Mouse (Mus musculus): ENCODE results near the gene Kcnb1.

Gene Kcnb1

DNA sequence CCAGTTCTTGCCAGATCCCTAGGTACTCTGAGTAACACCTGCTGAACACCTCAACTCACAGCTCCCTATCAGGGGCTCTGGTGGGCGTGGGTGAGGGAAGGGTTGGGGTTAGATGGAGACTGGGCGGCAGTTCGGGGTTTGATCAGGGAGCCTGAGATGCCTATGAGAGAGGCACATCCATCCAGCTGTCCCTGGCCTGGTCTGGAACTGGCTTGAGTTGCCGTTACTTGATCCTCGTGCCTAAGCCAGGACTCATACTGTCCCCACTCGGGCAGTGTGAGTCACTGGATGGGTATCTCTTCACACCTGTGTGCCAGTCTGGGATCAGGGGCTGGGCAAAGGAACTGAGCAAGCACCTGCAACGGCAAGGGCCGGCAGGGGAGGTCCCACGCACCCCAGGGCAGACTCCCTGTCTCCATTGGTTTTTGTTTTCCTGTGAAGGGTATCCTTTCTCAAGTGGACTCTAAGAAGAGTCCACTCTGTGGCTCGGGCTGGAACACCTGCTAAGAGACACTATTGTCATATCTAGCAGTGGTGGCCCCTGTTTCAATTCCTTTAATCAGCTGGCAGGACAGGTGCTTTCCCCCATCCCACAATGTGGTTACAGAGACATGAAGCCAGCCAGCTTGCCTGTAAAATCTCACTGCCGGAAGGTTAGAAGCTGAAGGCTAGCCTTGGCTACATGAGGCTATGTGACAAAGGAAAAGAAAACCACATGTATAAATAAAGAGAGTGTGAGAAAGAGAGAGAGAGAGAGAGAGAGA, 112.6 kb downstream of the Kcnb1 start:
- DNase-seq: no peak

DNA sequence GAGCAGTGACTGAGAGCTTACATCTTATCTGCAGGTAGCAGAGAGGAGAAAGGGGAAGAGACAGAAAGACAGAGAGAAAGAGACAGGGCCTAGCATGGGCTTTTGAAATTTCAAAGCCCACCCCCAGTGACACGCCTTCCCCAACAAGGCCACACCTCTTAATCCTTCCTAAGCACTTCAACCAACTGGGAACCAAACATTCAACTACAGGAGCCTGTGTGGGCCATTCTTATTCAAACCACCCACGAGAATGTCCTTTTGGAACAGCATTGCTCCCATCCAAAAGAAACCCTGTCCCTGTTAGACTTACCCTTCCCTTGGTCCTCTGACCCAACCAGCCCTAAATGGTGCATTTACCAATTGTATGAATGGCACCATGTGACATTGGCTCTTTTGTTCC, 113.2 kb downstream of the Kcnb1 start:
- no peak for DNase-seq

GRCm38 (mm10) chr2:167076352-167076751, 113.6 kb downstream of the Kcnb1 start:
- DNase-seq: no peak

GRCm38 (mm10) chr2:167074587-167074986, 115.4 kb downstream of the Kcnb1 start:
- no peak for DNase-seq

GRCm38 (mm10) chr2:167071641-167072601, 118.0 kb downstream of the Kcnb1 start:
- DNase-seq: peak; percentile 94

- no peak for DNase-seq
Measured at GRCm38 (mm10) chr2:167071266-167071640, 118.7 kb downstream of the Kcnb1 start.

- DNase-seq: no peak
Measured at GRCm38 (mm10) chr2:167070341-167070740, 119.6 kb downstream of the Kcnb1 start.

DNA sequence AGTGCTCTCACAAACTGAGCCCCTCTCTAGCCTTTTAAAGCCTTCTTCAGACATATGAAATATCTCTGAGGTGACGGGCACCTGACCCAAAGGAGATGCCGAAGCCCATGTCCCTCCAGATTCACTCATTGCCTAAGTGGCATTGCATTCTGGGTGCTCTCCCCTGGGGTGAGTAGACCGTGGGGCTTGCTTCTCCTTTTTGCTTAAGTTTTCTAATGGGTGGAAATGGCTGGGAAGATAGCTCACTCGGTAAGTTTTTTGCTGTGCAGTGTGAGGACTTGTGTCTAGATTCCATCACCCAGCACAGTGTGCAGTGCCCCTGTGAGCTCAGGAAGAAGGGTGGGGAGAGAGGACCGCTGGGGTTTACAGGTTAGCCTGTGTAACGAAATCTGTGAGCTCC, 122.4 kb downstream of the Kcnb1 start:
- no peak for DNase-seq

DNA sequence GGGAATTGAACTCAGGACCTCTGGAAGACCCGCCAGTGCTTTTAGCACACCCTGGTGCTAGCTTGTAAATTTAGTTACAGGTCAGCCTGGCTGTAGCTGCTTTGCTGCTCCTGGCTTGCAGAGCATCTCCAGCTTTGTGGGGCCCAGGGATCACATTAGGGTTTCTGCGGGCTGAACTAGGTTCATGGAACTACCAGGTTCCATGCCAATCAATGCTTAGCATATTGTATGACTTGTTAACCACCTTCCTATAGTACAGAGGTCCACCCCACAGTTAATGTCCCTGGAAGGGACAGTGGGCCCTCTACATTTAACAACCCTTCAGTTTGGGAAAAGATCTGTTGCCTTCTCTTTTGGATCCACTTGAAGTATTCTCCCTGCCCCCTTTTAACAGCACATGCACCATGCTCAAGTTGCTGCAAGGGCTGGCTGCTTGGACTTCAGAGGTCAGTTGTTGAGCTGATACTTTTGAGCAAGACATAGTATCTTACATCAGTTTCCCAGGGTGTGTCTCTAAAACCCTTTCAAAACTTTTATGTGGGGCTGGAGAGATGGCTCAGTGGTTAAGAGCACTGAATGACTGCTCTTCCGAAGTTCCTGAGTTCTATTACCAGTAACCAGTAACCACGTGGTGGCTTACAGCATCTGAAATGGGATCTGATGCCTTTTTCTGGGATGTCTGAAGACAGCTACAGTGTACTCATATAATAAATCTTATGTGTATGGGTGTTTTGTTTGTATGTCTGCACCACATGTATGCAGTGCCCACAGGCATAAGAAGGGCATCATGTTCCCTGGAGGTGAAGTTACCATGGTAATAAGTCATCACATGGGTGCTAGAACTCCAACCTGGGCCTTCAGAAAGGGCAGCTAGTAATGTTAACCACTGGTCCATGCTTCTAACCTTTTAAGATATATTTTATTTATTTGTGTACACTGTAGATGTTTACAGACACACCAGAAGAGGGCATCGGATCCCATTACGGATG, 123.1 kb downstream of the Kcnb1 start:
- no peak for DNase-seq

GRCm38 (mm10) chr2:167066031-167066430, 123.9 kb downstream of the Kcnb1 start:
- no peak for DNase-seq

- DNase-seq: no peak
Measured at GRCm38 (mm10) chr2:167064601-167065295, 125.2 kb downstream of the Kcnb1 start.

- no peak for DNase-seq
Measured at GRCm38 (mm10) chr2:167063906-167064496, 126.0 kb downstream of the Kcnb1 start.

DNA sequence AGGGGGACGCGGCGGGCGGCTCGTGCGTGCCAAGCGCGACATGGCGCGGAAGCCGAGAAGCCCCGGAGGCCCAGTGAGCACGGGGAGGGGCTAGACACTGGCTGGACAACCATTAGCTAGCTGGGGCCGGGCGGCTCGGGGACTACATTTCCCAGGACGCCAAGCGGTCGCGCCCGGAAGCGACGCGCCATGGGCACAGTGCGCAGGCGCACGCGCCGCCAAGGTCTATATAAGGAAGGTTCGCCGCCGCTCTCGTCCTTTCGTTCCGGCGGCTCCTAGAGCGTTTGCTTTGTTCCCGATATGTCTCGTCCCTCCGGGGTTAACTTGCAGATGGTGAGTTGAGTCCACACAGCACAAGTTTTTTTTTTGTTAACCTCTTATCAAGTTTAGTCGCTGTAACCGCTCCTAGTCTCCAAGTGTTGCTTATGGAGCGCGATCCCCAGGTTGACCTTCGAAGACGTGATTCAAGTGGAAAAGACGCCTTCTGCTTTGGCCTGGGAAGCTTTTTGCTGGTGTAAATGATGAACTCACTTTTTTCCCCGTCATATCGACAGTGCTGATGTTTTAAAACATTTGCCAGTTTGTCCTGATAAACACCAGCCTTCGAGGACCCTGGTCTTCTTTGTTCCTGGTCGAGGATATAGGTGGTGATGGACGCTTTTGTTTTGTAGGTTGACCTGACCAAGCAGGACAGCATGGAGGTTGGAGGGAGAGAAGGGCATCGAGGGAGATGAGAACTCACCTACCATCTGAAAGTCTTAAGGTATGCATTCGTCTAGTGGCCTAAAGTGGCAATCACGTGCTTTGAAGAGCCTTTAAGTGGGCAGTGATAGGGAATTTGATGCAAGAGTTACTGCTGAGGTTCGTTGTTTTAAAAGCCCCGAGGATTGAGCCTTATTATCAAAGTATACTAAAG, 126.7 kb downstream of the Kcnb1 start, which contains the start of gene Znfx1:
Znfx1 (minus strand) TSS at position 51 of the 916 bp plus-strand sequence.
- peak; percentile 95 for DNase-seq

DNA sequence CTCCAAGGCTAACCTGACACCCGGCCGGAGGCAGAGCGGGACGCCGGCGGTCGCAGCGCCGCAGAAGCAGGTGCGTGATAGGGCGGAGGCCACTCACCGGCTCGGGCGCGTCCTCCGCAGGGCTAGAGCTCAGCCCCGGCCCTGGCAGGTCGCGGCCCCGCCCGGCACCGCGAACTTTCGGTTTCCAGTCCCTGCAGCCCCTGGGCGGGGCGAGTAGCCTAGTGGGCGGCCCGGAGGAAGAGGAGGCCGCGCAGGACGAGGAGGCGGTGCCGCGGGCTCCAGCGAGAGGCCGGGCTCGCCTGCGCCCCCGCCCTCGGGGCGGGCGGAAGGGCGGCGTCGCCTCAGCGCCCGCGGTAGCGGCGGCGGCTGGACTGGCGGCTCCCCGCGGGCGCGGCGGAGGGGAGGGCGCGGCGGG, 127.5 kb downstream of the Kcnb1 start:
- DNase-seq: peak; percentile 92

GRCm38 (mm10) chr2:167061381-167062034, 128.4 kb downstream of the Kcnb1 start:
- DNase-seq: no peak

DNA sequence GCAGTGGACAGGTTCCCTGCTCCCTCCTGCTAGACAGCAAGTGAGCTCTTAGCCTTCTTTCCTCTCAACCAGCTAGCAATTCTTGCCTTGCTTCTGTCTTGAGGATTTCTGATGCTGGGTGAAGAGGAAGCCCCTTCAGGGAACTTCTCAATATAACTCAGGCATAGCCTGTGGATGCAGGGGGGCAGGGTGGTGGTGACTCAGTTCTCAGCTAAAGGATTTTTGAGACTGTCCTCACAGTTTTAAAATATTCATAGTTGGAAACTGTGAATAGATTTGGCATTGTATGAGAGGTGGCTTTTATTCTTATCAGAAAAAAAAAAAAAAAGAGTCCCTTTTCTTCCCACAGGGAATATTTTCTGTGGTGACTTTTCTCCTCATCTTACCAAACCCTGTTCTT, 129.2 kb downstream of the Kcnb1 start:
- DNase-seq: no peak

DNA sequence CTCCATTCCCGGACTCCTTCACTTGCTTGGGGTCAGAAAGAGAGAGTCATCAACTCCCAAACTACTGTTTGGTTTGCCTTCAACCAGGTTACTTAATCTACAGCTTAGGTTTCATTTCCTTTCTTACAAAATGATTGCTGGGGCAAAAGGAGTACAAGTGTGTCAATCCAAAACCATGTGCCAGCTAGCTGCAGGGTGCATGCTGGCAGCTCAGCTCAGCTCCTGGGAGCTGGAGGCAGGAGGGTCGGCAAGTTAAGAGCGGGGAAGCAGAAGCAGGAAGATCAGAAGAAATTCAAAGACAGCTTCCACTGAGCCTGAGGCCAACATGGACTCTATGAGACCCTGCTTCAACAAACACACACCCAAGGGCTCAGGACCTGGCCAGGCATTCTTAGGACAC, 129.6 kb downstream of the Kcnb1 start:
- no peak for DNase-seq

- no peak for DNase-seq
Measured at GRCm38 (mm10) chr2:167059960-167060359, 130.0 kb downstream of the Kcnb1 start.

- no peak for DNase-seq
Measured at GRCm38 (mm10) chr2:167059536-167059935, 130.4 kb downstream of the Kcnb1 start.

All from right cerebral cortex, postnatal 25 days (tissue).